ENCODE assay signal across 28 mouse cellular contexts in the genomic region with DNA sequence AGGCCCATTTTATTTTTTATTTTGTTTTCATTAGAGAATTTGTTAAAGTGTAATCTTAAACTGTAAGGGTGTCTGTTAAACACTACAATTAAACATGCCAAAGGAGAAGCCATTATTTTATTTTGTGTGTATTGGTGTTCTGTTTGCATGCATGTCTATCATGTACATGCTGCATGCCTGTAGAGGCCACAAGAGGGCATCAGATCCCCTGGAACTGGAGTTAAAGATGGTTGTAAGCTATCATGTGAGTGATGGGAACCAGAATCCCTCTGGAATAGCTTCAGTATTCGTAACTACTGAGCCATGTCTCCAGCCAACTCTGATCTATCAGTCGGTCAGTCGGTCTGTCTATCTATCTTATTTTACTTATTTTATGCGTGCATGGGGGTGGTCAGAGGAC. TPM values are rescaled to one million over a fixed set of nuclear protein-coding genes. Genes with fewer than 3 reads are reported as not detected.
A peak's percentile ranks its signal among the peaks of the same experiment; 100 is the strongest.
DNase-seq lines count a peak whose midpoint lies in the region; ATAC-seq and TF ChIP-seq lines count a peak whose summit lies in the region.
"Had no signal": no experiment of that assay in that cellular context is flagged by ENCODE, and none has a peak within 500 bp of the region (broad histone marks: within the 10 kb centered on the region; RNA-seq: fewer than 3 reads in every experiment).

No protein-coding gene starts in this region.

- no peak overlapping the region for H3K27ac ChIP-seq in intestine, postnatal 0 days (ENCODE audit: low read depth, low read length)
- no peak overlapping the region for H3K27ac ChIP-seq in intestine, embryonic 15.5 days
- no peak overlapping the region for H3K27ac ChIP-seq in lung, embryonic 14.5 days (ENCODE audit: low read depth)
- H3K27ac ChIP-seq in MEL (ENCODE audit: control insufficient read depth, low read depth, low read length), result no peak overlapping the region
- H3K27ac ChIP-seq in hindbrain, embryonic 12.5 days, result no peak overlapping the region
- H3K27ac ChIP-seq: embryonic facial prominence, embryonic 10.5 days; heart, embryonic 15.5 days; limb, embryonic 13.5 days; liver, embryonic 15.5 days; midbrain, embryonic 13.5 days; neural tube, embryonic 13.5 days had no signal

- no peak overlapping the region for H3K4me2 ChIP-seq in intestine, postnatal 0 days (replicated peaks; ENCODE audit: low read depth)
- no peak overlapping the region for H3K4me2 ChIP-seq in intestine, embryonic 15.5 days (replicated peaks)
- no peak overlapping the region for H3K4me2 ChIP-seq in lung, embryonic 14.5 days
- no peak overlapping the region for H3K4me2 ChIP-seq in hindbrain, embryonic 12.5 days (replicated peaks)
- H3K4me2 ChIP-seq: heart, embryonic 15.5 days; limb, embryonic 13.5 days; liver, embryonic 15.5 days; midbrain, embryonic 13.5 days; neural tube, embryonic 13.5 days had no signal

- ATAC-seq in intestine, postnatal 0 days, result no peak
- ATAC-seq in intestine, embryonic 15.5 days, result no peak
- no peak for ATAC-seq in lung, embryonic 14.5 days (ENCODE audit: insufficient read depth)
- ATAC-seq in hindbrain, embryonic 12.5 days (ENCODE audit: low FRiP score), result no peak
- ATAC-seq: forebrain, embryonic 16.5 days; hindbrain, embryonic 16.5 days; midbrain, embryonic 13.5 days had no signal

- TF ChIP-seq CTCF in intestine, postnatal 0 days (IDR thresholded peaks at IDR 0.05; ENCODE audit: low read depth), result peak; percentile 39
- 0 out of 2 replicates have a peak, but pooled peaks have one; percentile 23 for TF ChIP-seq CTCF in lung, embryonic 14.5 days (IDR thresholded peaks at IDR 0.05; ENCODE audit: low read depth)
- TF ChIP-seq CTCF in MEL (IDR thresholded peaks at IDR 0.05 in 2 of 3, conservative IDR thresholded peaks at IDR 0.05 in 1 of 3; ENCODE audit: control insufficient read depth in 1 of 3, insufficient read depth in 1 of 3, low read depth in 2 of 3, low read length in 3 of 3, poor library complexity in 1 of 3, severe bottlenecking in 1 of 3), result peak; percentile 10 to 34 (median 32); a peak in 4 of 6 replicates

- no peaks in the 10 kb centered on the region for H3K27me3 ChIP-seq in intestine, postnatal 0 days (replicated peaks; ENCODE audit: control insufficient read depth, insufficient read depth, low read length)
- H3K27me3 ChIP-seq in intestine, embryonic 15.5 days (replicated peaks), result no peaks in the 10 kb centered on the region
- H3K27me3 ChIP-seq in lung, embryonic 14.5 days (ENCODE audit: insufficient read depth, low read length), result no peaks in the 10 kb centered on the region
- no peaks in the 10 kb centered on the region for H3K27me3 ChIP-seq in MEL (ENCODE audit: control insufficient read depth in 1 of 2, insufficient read depth in 2 of 2, low read length in 2 of 2)
- no peaks in the 10 kb centered on the region for H3K27me3 ChIP-seq in hindbrain, embryonic 12.5 days
- H3K27me3 ChIP-seq: heart, embryonic 15.5 days; limb, embryonic 13.5 days; liver, embryonic 15.5 days; megakaryocyte, embryonic 14.5 days; midbrain, embryonic 13.5 days; neural tube, embryonic 13.5 days had no signal

- 95% methylated on average over 4 of the region's 4 CpGs for WGBS in intestine, postnatal 0 days
- 94% methylated on average over 4 of the region's 4 CpGs for WGBS in intestine, embryonic 15.5 days
- WGBS in lung, embryonic 14.5 days, result 96% methylated on average over 4 of the region's 4 CpGs
- WGBS in hindbrain, embryonic 12.5 days, result 96% methylated on average over 4 of the region's 4 CpGs

- no peaks in the 10 kb centered on the region; the same call in none of the 2 replicates for H3K79me2 ChIP-seq in MEL (ENCODE audit: control insufficient read depth, insufficient read depth, low read length, poor library complexity)

- H3K9me3 ChIP-seq in intestine, postnatal 0 days (ENCODE audit: control insufficient read depth), result no peaks in the 10 kb centered on the region
- no peaks in the 10 kb centered on the region for H3K9me3 ChIP-seq in intestine, embryonic 15.5 days
- H3K9me3 ChIP-seq in lung, embryonic 14.5 days (ENCODE audit: low read depth, low read length), result no peaks in the 10 kb centered on the region
- no peaks in the 10 kb centered on the region for H3K9me3 ChIP-seq in MEL (replicated peaks; ENCODE audit: insufficient read depth, low read length)
- no peaks in the 10 kb centered on the region for H3K9me3 ChIP-seq in hindbrain, embryonic 12.5 days (replicated peaks)
- H3K9me3 ChIP-seq: embryonic facial prominence, embryonic 10.5 days; heart, embryonic 15.5 days; limb, embryonic 13.5 days; liver, embryonic 15.5 days; midbrain, embryonic 13.5 days; neural tube, embryonic 13.5 days had no signal

- H3K4me1 ChIP-seq in intestine, postnatal 0 days (replicated peaks; ENCODE audit: control insufficient read depth, insufficient read depth, low read length), result no peaks in the 10 kb centered on the region
- H3K4me1 ChIP-seq in intestine, embryonic 15.5 days (replicated peaks), result no peaks in the 10 kb centered on the region
- H3K4me1 ChIP-seq in lung, embryonic 14.5 days (ENCODE audit: insufficient read depth), result no peaks in the 10 kb centered on the region
- H3K4me1 ChIP-seq in MEL (ENCODE audit: control insufficient read depth in 1 of 2, insufficient read depth in 2 of 2, low read length in 2 of 2), result peaks cover 0 to 6% of the 10 kb centered on the region in 2 experiments; a peak in 3 of 4 replicates
- no peaks in the 10 kb centered on the region for H3K4me1 ChIP-seq in hindbrain, embryonic 12.5 days
- H3K4me1 ChIP-seq: embryonic facial prominence, embryonic 10.5 days; heart, embryonic 15.5 days; limb, embryonic 13.5 days; midbrain, embryonic 13.5 days; neural tube, embryonic 13.5 days had no signal

- peak; percentile 7; the same call in 1 of the 2 replicates for TF ChIP-seq RAD21 in MEL (IDR thresholded peaks at IDR 0.05; ENCODE audit: low read depth, low read length)

- H3K4me3 ChIP-seq in intestine, postnatal 0 days (ENCODE audit: low read depth, low read length), result no peak overlapping the region
- H3K4me3 ChIP-seq in intestine, embryonic 15.5 days (replicated peaks), result no peak overlapping the region
- H3K4me3 ChIP-seq in lung, embryonic 14.5 days (ENCODE audit: low read depth, low read length), result no peak overlapping the region
- H3K4me3 ChIP-seq in MEL (ENCODE audit: control insufficient read depth in 1 of 2, insufficient read depth in 1 of 2, low read depth in 2 of 2, low read length in 2 of 2), result no peak overlapping the region
- no peak overlapping the region for H3K4me3 ChIP-seq in hindbrain, embryonic 12.5 days
- H3K4me3 ChIP-seq: embryonic facial prominence, embryonic 10.5 days; heart, embryonic 15.5 days; limb, embryonic 13.5 days; liver, embryonic 15.5 days; megakaryocyte, embryonic 14.5 days; midbrain, embryonic 13.5 days; myocyte; neural tube, embryonic 13.5 days had no signal

- H3K9ac ChIP-seq in intestine, postnatal 0 days (ENCODE audit: low read depth, low read length), result no peak overlapping the region
- H3K9ac ChIP-seq in intestine, embryonic 15.5 days, result no peak overlapping the region
- no peak overlapping the region for H3K9ac ChIP-seq in lung, embryonic 14.5 days
- no peak overlapping the region for H3K9ac ChIP-seq in MEL (ENCODE audit: control insufficient read depth, low read depth, low read length, poor library complexity, severe bottlenecking)
- no peak overlapping the region for H3K9ac ChIP-seq in hindbrain, embryonic 12.5 days
- H3K9ac ChIP-seq: heart, embryonic 15.5 days; limb, embryonic 13.5 days; liver, embryonic 15.5 days; midbrain, embryonic 13.5 days; neural tube, embryonic 13.5 days had no signal

- no peaks in the 10 kb centered on the region for H3K36me3 ChIP-seq in intestine, postnatal 0 days (ENCODE audit: control insufficient read depth, insufficient read depth)
- no peaks in the 10 kb centered on the region for H3K36me3 ChIP-seq in intestine, embryonic 15.5 days
- no peaks in the 10 kb centered on the region for H3K36me3 ChIP-seq in lung, embryonic 14.5 days (ENCODE audit: insufficient read depth)
- peaks cover 0 to 6% of the 10 kb centered on the region in 2 experiments; a peak in 3 of 4 replicates for H3K36me3 ChIP-seq in MEL (ENCODE audit: control insufficient read depth in 1 of 2, insufficient read depth in 2 of 2, low read length in 2 of 2)
- H3K36me3 ChIP-seq in hindbrain, embryonic 12.5 days, result no peaks in the 10 kb centered on the region
- H3K36me3 ChIP-seq: heart, embryonic 15.5 days; limb, embryonic 13.5 days; neural tube, embryonic 13.5 days had no signal

- DNase-seq in lung, embryonic 14.5 days, result no peak
- DNase-seq in lung, postnatal 10 days, result no peak
- DNase-seq in MEL (ENCODE audit: low read depth, low spot score), result no peak
- DNase-seq in yolk sac, embryonic 10.5 days (ENCODE audit: low spot score), result no peak
- DNase-seq: adrenal gland, adult 2 months; B cell, adult 2 months; cerebellum, adult 11 months; cerebellum, postnatal 10 days; gastrocnemius, postnatal 36 days; heart, postnatal 36 days; kidney, adult 11 months; lung, postnatal 14 days; retina, postnatal 1 day; right cerebral cortex, postnatal 25 days; spleen, adult 18-20 months had no signal

- TF ChIP-seq POLR2A in MEL (IDR thresholded peaks at IDR 0.05; ENCODE audit: control insufficient read depth in 1 of 2, insufficient read depth in 1 of 2, low read depth in 1 of 2, low read length in 2 of 2, poor library complexity in 1 of 2), result no peak

- TF ChIP-seq EP300 in MEL (IDR thresholded peaks at IDR 0.05; ENCODE audit: low read depth in 1 of 2, low read length in 2 of 2), result no peak

RNA-seq across cellular contexts. Expression of a gene that starts 17.6 kb away (rescaled TPM):
- polyA plus RNA-seq in intestine, postnatal 0 days (2015; fragmentation: Nextera tagmentation; extraction: Ambion mirVana), result 14.1 and 15.6 TPM in 2 replicates
- polyA plus RNA-seq in intestine, embryonic 15.5 days (2015; fragmentation: Nextera tagmentation; extraction: Ambion mirVana), result 28.9 and 32.5 TPM in 2 replicates
- 50.6 and 52.8 TPM in 2 replicates for polyA plus RNA-seq in lung, embryonic 14.5 days (2014; fragmentation: Nextera tagmentation; extraction: Ambion mirVana)
- 10.5 and 12.6 TPM in 2 replicates for total RNA-seq in MEL (2012; rRNA removed)
- 10 to 100 TPM; 12.9 to 49.8 TPM for polyA plus RNA-seq in MEL (2012; ENCODE audit: insufficient read depth in 1 of 2, insufficient read length in 2 of 2, low read depth in 1 of 2, low replicate concordance in 2 of 2, missing spikeins in 1 of 2)
- polyA plus RNA-seq in hindbrain, embryonic 12.5 days (2016; fragmentation: Nextera tagmentation; extraction: Ambion mirVana), result 66.8 and 70.0 TPM in 2 replicates

RNA-seq across cellular contexts. Expression of a gene that starts 17.7 kb away (rescaled TPM):
- 3.3 and 4.0 TPM in 2 replicates for polyA plus RNA-seq in intestine, postnatal 0 days (2015; fragmentation: Nextera tagmentation; extraction: Ambion mirVana)
- polyA plus RNA-seq in intestine, embryonic 15.5 days (2015; fragmentation: Nextera tagmentation; extraction: Ambion mirVana), result 4.9 and 6.1 TPM in 2 replicates
- 4.0 and 4.3 TPM in 2 replicates for polyA plus RNA-seq in lung, embryonic 14.5 days (2014; fragmentation: Nextera tagmentation; extraction: Ambion mirVana)
- 7.4 and 8.7 TPM in 2 replicates for total RNA-seq in MEL (2012; rRNA removed)
- 1 to 10 TPM in 1 of 2 experiments, not detected in 1; 5.3 TPM for polyA plus RNA-seq in MEL (2012; ENCODE audit: insufficient read depth in 1 of 2, insufficient read length in 2 of 2, low read depth in 1 of 2, low replicate concordance in 2 of 2, missing spikeins in 1 of 2)
- polyA plus RNA-seq in hindbrain, embryonic 12.5 days (2016; fragmentation: Nextera tagmentation; extraction: Ambion mirVana), result 11.0 and 11.8 TPM in 2 replicates

RNA-seq across cellular contexts. Expression of a gene that starts 17.8 kb away (rescaled TPM):
- polyA plus RNA-seq in intestine, postnatal 0 days (2015; fragmentation: Nextera tagmentation; extraction: Ambion mirVana), result 1.6 and 1.8 TPM in 2 replicates
- 5.2 and 5.5 TPM in 2 replicates for polyA plus RNA-seq in intestine, embryonic 15.5 days (2015; fragmentation: Nextera tagmentation; extraction: Ambion mirVana)
- polyA plus RNA-seq in lung, embryonic 14.5 days (2014; fragmentation: Nextera tagmentation; extraction: Ambion mirVana), result 8.7 and 9.1 TPM in 2 replicates
- 4.6 and 5.0 TPM in 2 replicates for total RNA-seq in MEL (2012; rRNA removed)
- polyA plus RNA-seq in MEL (2012; ENCODE audit: insufficient read depth in 1 of 2, insufficient read length in 2 of 2, low read depth in 1 of 2, low replicate concordance in 2 of 2, missing spikeins in 1 of 2), result 1 to 10 TPM in 1 of 2 experiments, not detected in 1; 4.2 TPM
- polyA plus RNA-seq in hindbrain, embryonic 12.5 days (2016; fragmentation: Nextera tagmentation; extraction: Ambion mirVana), result 12.1 and 12.2 TPM in 2 replicates

RNA-seq across cellular contexts. Expression of a gene that starts 38.0 kb away (rescaled TPM):
- polyA plus RNA-seq in intestine, postnatal 0 days (2015; fragmentation: Nextera tagmentation; extraction: Ambion mirVana), result 7.0 and 7.8 TPM in 2 replicates
- polyA plus RNA-seq in intestine, embryonic 15.5 days (2015; fragmentation: Nextera tagmentation; extraction: Ambion mirVana), result 10.8 and 12.1 TPM in 2 replicates
- 16.7 and 16.9 TPM in 2 replicates for polyA plus RNA-seq in lung, embryonic 14.5 days (2014; fragmentation: Nextera tagmentation; extraction: Ambion mirVana)
- 9.8 and 10.5 TPM in 2 replicates for total RNA-seq in MEL (2012; rRNA removed)
- polyA plus RNA-seq in MEL (2012; ENCODE audit: insufficient read depth in 1 of 2, insufficient read length in 2 of 2, low read depth in 1 of 2, low replicate concordance in 2 of 2, missing spikeins in 1 of 2), result 10 to 100 TPM in 1 of 2 experiments, 1 to 10 TPM in 1; 4.1 to 43.5 TPM
- 34.2 and 35.0 TPM in 2 replicates for polyA plus RNA-seq in hindbrain, embryonic 12.5 days (2016; fragmentation: Nextera tagmentation; extraction: Ambion mirVana)

RNA-seq across cellular contexts. Expression of a gene that starts 55.4 kb away (rescaled TPM):
- 0.29 and 0.39 TPM in 2 replicates for polyA plus RNA-seq in intestine, postnatal 0 days (2015; fragmentation: Nextera tagmentation; extraction: Ambion mirVana)
- 0.92 and 1.8 TPM in 2 replicates for polyA plus RNA-seq in intestine, embryonic 15.5 days (2015; fragmentation: Nextera tagmentation; extraction: Ambion mirVana)
- polyA plus RNA-seq in lung, embryonic 14.5 days (2014; fragmentation: Nextera tagmentation; extraction: Ambion mirVana), result 2.5 and 2.9 TPM in 2 replicates
- 0.16 and 0.23 TPM in 2 replicates for total RNA-seq in MEL (2012; rRNA removed)
- polyA plus RNA-seq in MEL (2012; ENCODE audit: insufficient read depth in 1 of 2, insufficient read length in 2 of 2, low read depth in 1 of 2, low replicate concordance in 2 of 2, missing spikeins in 1 of 2), result under 1 TPM in 1 of 2 experiments, not detected in 1; 0.01 TPM
- 5.7 and 6.1 TPM in 2 replicates for polyA plus RNA-seq in hindbrain, embryonic 12.5 days (2016; fragmentation: Nextera tagmentation; extraction: Ambion mirVana)
